Mouse (Mus musculus) MEL (cell line): Measurements from ENCODE around the gene Otogl.

Experiments used
- CHD2 ChIP-seq: IDR thresholded peaks from 2 replicates; pipeline ENCODE4 v1.6.1; 2011; ENCODE audit warnings: low read length, improper control_type of control experiment
- CTCF ChIP-seq, 3 experiments: IDR thresholded peaks in 2 of 3; conservative IDR thresholded peaks in 1 of 3; 2 replicates each; pipeline ENCODE4 v1.5.1; 2011 to 2012; ENCODE audit warnings: low read length in 3 of 3, low read depth in 2 of 3, mild to moderate bottlenecking in 2 of 3, improper control_type of control experiment in 1 of 3, inconsistent platforms in 1 of 3, mixed read lengths in 1 of 3, moderate library complexity in 1 of 3; ENCODE audit not compliant: control insufficient read depth in 1 of 3, insufficient read depth in 1 of 3, poor library complexity in 1 of 3, severe bottlenecking in 1 of 3
- E2F4 ChIP-seq: IDR thresholded peaks from 2 replicates; pipeline ENCODE4 v1.6.1; 2011; ENCODE audit warnings: low read depth, low read length, improper control_type of control experiment, borderline replicate concordance
- HCFC1 ChIP-seq: IDR thresholded peaks from 2 replicates; pipeline ENCODE4 v1.6.1; 2012; ENCODE audit warnings: low read depth, mild to moderate bottlenecking, inconsistent platforms, low read length, improper control_type of control experiment, moderate library complexity
- MAZ ChIP-seq: IDR thresholded peaks from 2 replicates; pipeline ENCODE4 v1.6.1; 2012; ENCODE audit warnings: low read depth, mild to moderate bottlenecking, inconsistent platforms, low read length, improper control_type of control experiment
- POLR2A ChIP-seq, 2 experiments: IDR thresholded peaks; 2 replicates each; pipeline ENCODE4 v1.6.1; 2011 to 2012; ENCODE audit warnings: low read length in 2 of 2, mild to moderate bottlenecking in 2 of 2, control low read depth in 1 of 2, improper control_type of control experiment in 1 of 2, low read depth in 1 of 2, moderate library complexity in 1 of 2; ENCODE audit not compliant: control insufficient read depth in 1 of 2, insufficient read depth in 1 of 2, poor library complexity in 1 of 2
- TAL1 ChIP-seq: IDR thresholded peaks from 2 replicates; pipeline ENCODE4 v1.6.1; 2012; ENCODE audit warnings: mild to moderate bottlenecking, inconsistent platforms, low read length, moderate library complexity, mixed read lengths
- TCF12 ChIP-seq: IDR thresholded peaks from 2 replicates; pipeline ENCODE4 v1.6.1; 2014; ENCODE audit warnings: low read depth, mild to moderate bottlenecking, inconsistent platforms, low read length, improper control_type of control experiment, moderate library complexity
- USF2 ChIP-seq, 2 experiments: IDR thresholded peaks; 2 replicates each; pipeline ENCODE4 v1.6.1; 2011 to 2012; ENCODE audit warnings: improper control_type of control experiment in 2 of 2, low read length in 2 of 2, borderline replicate concordance in 1 of 2, inconsistent platforms in 1 of 2, low read depth in 1 of 2, mild to moderate bottlenecking in 1 of 2; ENCODE audit not compliant: insufficient read depth in 1 of 2
- ZMIZ1 ChIP-seq: IDR thresholded peaks from 2 replicates; pipeline ENCODE4 v1.6.1; 2012; ENCODE audit warnings: low read depth, mild to moderate bottlenecking, inconsistent platforms, low read length, improper control_type of control experiment, moderate library complexity

GRCm38 (mm10) chr10:107951596-107951995, 39.7 kb upstream of the Otogl start:
- TF ChIP-seq CTCF (IDR thresholded peaks at IDR 0.05 in 2 of 3, conservative IDR thresholded peaks at IDR 0.05 in 1 of 3; ENCODE audit: control insufficient read depth in 1 of 3, insufficient read depth in 1 of 3, low read depth in 2 of 3, low read length in 3 of 3, poor library complexity in 1 of 3, severe bottlenecking in 1 of 3) (no peak), CHD2 (no peak), HCFC1 (no peak), USF2 (IDR thresholded peaks at IDR 0.05; ENCODE audit: borderline replicate concordance in 1 of 2, insufficient read depth in 1 of 2, low read depth in 1 of 2, low read length in 2 of 2) (no peak), POLR2A (IDR thresholded peaks at IDR 0.05; ENCODE audit: control insufficient read depth in 1 of 2, insufficient read depth in 1 of 2, low read depth in 1 of 2, low read length in 2 of 2, poor library complexity in 1 of 2) (no peak), ZMIZ1 (no peak), MAZ (no peak), E2F4 (no peak), TCF12 (no peak), TAL1 (no peak)
